Mouse (Mus musculus) liver, embryonic 14.5 days (tissue): Measurements from ENCODE around the gene Trip4.
A peak's percentile ranks its signal among the peaks of the same experiment; 100 is the strongest.

Experiments used
- CTCF ChIP-seq: IDR thresholded peaks from 2 replicates; pipeline ENCODE4 v1.5.1; 2016; ENCODE audit warnings: antibody characterized with exemption, low read depth, control low read depth
- EP300 ChIP-seq: IDR thresholded peaks from 2 replicates; pipeline ENCODE4 v1.6.1; 2016; ENCODE audit warnings: antibody characterized with exemption, low read depth

DNA sequence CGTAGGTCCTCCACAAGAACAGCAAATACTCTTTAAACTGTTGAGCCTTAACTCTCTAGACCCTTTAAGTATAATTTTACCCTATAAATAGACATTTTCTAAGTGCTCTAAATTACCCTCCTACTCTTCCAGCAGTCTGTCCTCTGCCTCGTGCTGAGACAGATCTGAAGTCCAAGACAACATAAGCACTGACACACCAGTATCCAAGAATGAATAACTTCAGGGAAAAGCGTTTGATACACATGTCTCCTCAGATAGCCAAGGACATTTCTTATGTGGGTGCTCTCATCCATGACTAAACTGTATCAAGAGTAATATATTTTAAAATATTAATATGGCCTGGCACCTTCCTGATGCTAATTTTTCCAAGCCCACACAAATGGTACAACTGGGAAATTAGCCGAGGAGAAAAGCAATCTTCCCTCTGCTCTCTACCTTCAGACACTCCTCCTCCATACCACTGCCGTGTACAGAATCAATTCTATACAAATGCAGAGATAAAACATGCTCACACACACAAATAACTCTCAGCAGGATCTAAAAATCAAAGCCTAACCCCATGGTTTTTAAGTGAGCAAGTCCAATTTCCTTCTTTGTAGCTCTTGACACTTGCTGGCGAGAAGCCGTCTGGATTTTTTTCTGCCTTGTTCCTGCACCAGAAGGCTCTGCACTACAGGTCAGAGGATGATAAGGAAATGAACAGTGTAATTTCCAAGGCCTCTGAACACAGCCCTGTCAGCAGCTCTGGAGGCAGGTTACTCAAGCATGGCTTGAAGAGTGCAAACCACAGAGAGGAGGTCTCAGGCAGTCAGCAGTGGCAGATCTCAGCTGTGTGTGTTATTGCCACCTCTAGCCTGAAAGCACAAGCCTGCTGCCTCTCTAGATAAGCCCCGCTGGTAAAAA lies 121.5 kb downstream of the Trip4 start:
- no peak for TF ChIP-seq CTCF
- peak; percentile 32; the same call in 1 of the 2 replicates for TF ChIP-seq EP300
